Mouse (Mus musculus): ENCODE measurements at regions not wholly inside any gene's neighbourhood (a gene's known extent, or its start where the extent isn't known, plus 50 kb on each side); places are given as distances from the start of the nearest gene placed in this dataset.
"Not testable (repeated sequence)": the region's sequence is repeated elsewhere in the genome, so short reads cannot be mapped to it uniquely, and the experiment has no call there.

- no peak for DNase-seq (ENCODE audit: low spot score)
Observed at GRCm38 (mm10) chr8:35020480-35020879, 745.1 kb upstream of the Gm19410 start.

- no peak for DNase-seq (ENCODE audit: low spot score)
Observed at GRCm38 (mm10) chr8:35022649-35023048, 742.9 kb upstream of the Gm19410 start.

DNA sequence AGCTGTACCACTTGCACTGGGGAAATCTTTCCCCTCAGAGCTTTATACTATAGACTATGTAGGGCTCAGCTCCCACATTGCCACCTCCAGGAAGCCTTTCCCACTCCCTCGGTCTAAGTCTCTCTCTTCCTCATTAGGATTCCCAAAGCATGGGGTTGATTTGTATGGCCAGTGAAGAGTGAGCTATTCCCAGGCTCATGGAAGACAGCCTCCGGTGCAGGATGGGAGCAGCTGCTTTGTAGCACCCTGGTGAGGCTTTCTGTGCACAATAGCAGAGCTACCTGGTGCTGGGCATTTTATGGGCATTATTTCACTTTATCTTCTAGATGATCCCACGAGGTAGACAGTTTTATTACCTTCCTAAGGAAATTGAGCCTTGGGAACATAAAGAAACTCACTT lies 717.8 kb upstream of the Gm19410 start:
- no peak for DNase-seq (ENCODE audit: low spot score)

DNA sequence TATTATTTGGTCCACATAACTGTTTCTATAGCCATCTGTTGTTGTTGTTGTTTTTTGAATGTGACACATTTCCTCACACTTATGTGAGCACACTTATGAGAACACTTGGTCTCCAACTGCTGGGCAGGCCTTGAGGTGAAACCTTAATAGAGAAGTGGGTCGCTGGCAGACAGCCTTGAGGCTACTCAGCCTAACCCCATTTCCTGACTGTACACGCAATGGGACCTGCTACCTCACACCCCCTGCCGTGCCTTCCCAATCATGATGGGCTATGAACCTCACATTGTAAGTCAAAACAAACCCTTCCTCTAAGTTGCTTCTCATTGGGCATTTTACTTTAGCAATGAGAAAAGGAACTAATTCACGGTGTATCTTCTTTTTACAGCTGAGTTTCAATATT lies 712.1 kb upstream of the Gm19410 start:
- no peak for DNase-seq (ENCODE audit: low spot score)

- no peak for DNase-seq (ENCODE audit: low spot score)
Observed at GRCm38 (mm10) chr8:35061048-35061447, 704.5 kb upstream of the Gm19410 start.

DNA sequence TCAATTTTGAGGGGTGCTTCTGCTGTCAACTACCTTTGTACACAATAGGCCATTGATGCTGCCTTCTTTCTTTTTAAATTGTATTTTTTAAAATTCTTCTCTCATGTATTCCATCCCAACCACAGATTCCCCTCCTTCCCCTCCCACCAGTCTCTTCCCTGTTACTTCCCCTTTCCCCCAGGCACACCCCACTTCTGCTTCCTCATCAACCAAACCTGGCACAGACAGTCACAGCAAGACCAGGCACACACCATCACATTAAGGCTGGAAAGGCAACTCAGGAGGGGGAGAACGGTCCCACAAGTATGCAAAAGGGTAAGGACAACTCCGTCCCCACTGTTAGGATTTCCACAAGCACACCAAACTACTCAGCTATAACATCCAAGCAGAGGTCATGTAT lies 697.4 kb upstream of the Gm19410 start:
- no peak for DNase-seq (ENCODE audit: low spot score)

DNA sequence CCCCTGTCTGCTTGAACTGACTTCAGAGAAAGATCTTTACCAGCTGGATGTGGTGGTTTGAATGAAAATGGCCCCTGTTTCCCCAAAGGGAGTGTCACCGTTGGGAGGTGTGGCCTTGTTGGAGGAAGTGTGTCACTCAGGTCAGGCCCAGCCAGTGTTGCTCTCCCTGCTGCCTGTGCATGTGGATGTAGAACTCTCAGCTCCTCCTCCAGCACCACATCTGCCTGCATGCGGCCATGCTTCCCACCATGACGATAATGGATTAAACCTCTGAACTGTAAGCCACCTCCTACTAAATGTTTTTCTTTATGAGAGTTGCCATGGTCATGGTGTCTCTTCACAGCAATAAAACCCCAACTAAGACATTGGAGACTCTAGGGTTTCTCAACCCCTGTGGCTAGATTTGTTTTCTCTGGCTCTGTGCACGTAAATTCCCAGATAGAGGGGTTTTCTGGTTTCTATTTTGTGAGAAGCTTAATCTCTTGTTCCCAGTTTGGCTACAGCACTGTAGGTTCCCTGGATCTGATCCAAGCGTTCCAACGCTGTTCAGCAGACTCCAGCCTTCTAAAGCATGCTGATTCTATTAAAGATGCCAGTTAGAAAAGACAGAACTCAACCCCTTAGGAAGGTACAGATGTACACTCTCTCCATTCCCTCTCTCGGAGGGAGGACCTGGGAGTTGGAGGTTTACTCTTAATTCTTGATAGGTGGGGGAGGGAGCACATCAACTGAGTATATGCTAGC lies 695.2 kb upstream of the Gm19410 start:
- peak; percentile 30 for DNase-seq (ENCODE audit: low spot score)

GRCm38 (mm10) chr8:35075971-35076370 lies 689.6 kb upstream of the Gm19410 start:
- DNase-seq (ENCODE audit: low spot score) = no peak

DNA sequence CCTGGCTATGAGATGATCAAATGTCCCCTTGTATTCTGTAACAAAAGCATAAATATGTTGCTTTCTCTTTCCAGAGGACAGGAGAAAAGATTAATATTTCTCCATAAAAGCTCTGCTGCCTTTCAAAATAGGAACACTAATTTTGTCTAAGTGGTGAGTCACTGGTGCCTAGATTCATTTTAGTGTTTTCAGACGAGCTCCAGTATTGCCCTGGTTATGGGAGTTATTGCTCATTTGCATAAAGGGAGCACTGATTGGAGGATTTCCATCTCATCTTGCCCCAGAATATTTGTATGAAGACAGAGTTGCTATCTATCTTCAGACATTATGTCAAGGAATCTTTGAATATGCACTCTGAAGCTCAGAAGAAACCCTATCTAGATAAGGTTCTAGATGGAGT lies 682.4 kb upstream of the Gm19410 start:
- DNase-seq (ENCODE audit: low spot score) = no peak

- DNase-seq (ENCODE audit: low spot score) = no peak
Observed at GRCm38 (mm10) chr8:35087070-35087469, 678.5 kb upstream of the Gm19410 start.

DNA sequence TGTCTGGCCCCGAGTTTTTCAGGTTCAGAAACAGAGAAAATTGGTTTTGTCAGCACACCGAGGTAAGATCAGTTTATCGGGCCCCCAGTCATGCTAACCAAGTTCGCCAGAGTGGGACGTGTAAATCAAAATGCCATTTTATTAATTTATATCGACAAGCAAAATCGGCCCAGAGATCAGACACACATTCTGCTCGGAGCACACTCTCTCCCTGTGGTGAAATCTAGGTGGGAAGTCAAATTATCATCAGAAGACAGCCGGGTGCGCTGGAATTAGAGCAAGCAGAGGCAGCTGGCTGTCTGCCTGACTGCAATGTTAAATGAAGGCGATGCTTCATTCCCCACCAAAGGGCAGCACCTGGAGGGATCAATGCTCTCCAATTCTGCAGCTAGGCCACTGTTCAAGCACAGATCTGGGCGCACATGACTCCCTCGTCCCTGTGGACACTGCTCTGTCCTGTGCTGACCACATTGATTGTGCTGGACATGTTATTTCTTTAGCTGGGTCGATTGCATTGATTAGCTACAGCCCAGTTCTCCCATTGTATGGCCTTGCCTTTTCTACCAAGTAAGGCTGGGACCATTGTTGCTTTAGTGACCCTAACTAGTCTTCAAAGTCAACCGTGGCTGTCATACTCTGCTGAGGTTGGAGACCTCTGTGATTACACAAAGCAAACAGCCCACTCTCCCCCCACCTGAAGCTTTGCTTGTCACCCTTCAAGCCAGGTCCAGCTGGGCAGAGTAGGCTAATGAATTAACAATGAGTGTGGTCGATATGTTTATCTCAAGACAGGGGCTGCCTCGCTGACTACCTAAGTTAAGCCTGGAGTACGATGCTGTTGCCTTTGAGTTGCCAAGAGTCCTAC lies 677.0 kb upstream of the Gm19410 start:
- DNase-seq (ENCODE audit: low spot score) = no peak

DNA sequence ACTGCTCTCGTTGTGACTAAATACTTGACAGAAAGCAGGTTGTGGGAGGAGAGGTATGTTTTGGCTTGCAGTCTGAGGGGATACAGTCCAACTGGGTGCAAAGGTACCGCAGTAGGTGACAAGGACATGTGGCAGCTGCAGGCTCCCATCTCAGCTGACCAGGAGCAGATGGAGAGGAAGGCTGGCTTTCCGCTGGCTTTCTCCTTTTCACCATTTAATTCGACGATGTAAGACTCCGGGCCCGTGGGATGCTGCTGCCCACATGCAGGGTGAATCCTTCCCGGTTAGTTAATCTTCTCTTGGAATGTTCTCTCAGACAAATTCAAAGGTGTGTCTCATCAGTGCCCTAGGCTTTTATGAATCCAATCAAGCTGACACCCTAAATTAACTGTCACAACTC lies 676.1 kb upstream of the Gm19410 start:
- DNase-seq (ENCODE audit: low spot score) = no peak

DNA sequence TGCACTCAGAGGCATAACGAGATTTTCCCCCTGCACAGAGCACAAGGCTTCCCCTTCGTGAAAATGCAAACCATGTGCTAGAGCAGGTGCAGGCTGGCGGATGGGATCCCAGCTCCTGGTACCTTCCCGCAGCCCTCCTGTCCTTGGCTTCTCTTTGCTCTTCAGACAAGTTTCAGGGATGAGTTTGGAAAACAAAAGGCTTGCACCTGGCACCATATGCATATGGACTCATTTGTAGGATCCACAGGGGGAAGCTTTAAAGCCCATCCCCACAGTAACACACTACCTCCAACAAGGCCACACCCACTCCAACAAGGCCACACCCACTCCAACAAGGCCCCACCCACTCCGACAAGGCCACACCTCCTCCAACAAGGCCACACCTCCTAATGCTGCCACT lies 663.9 kb upstream of the Gm19410 start:
- DNase-seq (ENCODE audit: low spot score) = no peak

- DNase-seq (ENCODE audit: low spot score) = not testable (repeated sequence)
Observed at GRCm38 (mm10) chr8:35102102-35102501, 663.5 kb upstream of the Gm19410 start.

- not testable (repeated sequence) for DNase-seq (ENCODE audit: low spot score)
Observed at GRCm38 (mm10) chr8:35104465-35104876, 661.1 kb upstream of the Gm19410 start.

DNA sequence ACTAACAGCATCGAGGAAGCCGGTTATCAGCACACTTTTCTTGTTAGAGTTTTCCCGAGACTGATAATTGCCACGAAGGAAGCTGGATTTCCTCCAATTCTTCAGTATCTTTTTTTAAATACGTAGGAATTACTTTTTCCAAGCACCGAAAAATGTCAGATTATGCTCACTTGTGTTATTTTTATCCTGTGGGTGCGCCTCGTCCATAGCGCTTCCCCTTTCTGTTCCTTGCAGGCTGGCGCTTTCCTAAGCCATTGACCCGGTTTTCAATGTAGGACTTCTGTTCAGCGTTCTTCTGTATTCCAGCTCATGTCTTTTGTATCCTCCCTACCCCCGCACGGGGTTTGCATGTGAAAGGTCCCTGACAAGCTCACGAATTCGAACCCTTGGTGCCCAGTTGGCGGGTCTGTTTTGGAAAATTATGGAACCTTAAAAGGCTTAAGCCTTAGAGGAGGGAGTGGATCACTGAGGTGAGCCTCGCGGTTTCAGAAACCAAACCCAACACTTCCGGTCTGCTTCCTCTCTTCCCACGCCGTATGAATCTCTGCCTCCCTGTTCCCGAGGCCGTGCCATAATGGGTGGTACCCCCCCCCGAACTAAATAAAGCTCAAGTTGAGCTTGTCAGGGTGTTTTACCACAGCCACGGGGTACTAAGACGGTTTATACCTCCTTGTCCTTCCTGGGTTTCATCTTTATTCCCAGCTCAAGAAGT lies 655.9 kb upstream of the Gm19410 start:
- no peak for DNase-seq (ENCODE audit: low spot score)

DNA sequence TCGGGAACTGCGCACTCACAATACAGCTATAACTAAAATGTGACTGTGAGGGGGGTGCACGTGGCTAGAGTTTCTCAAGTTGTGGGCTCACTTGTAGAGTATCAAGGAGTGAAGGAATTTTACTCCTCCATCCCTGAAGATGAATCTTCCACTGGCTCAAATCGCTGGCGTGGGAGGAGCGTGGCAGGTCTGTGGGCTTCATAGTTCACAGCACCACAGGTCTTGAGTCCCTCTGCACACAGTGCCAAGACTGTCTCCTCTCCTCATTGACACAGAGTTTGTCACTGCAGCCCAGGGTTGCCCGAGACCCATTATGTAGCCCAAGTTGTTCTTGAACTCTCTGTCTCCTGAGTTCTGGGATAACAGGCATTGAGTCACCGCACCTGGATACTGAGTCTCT lies 655.3 kb upstream of the Gm19410 start:
- DNase-seq (ENCODE audit: low spot score) = no peak

- DNase-seq (ENCODE audit: low spot score) = no peak
Observed at GRCm38 (mm10) chr8:35111130-35111529, 654.5 kb upstream of the Gm19410 start.

- no peak for DNase-seq (ENCODE audit: low spot score)
Observed at GRCm38 (mm10) chr8:35112591-35113265, 652.9 kb upstream of the Gm19410 start.

DNA sequence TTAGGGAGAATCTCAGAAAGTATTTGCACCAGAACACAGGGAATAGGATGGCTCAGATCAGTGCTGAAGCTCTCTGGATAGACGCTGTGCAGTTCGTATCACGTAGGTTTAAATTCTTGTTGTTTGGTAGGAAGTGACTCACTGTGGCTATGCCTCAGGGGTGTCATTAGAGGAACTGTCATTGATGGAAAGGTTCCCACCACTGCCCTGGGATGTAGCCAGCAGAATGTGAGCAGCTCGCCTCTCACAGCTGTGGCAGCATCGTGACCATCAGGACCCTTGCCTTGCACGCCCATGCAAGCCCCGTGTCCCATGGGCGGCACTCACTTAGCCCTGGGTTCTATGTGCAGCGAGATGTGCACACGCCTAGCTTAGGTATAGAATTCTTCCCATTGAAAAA lies 651.6 kb upstream of the Gm19410 start:
- DNase-seq (ENCODE audit: low spot score) = no peak

- DNase-seq (ENCODE audit: low spot score) = no peak
Observed at GRCm38 (mm10) chr8:35120612-35121011, 645.0 kb upstream of the Gm19410 start.

GRCm38 (mm10) chr8:35121084-35121483 lies 644.5 kb upstream of the Gm19410 start:
- no peak for DNase-seq (ENCODE audit: low spot score)
